Mouse (Mus musculus): Measurements from ENCODE around the gene Timm10.

GRCm38 (mm10) chr2:84826488-84827282 lies at the start of gene Timm10:
- TF ChIP-seq CTCF (IDR thresholded peaks at IDR 0.05; ENCODE audit: low read depth) (no peak), EP300 (IDR thresholded peaks at IDR 0.05; ENCODE audit: low read depth) (peak; percentile 74)
